Mouse (Mus musculus) granulocyte monocyte progenitor cell, adult 5-6 weeks (primary cell): ENCODE results near the gene Vsig10. TPM values are rescaled to one million over a fixed set of nuclear protein-coding genes. Genes with fewer than 3 reads are reported as not detected.
A peak's percentile ranks its signal among the peaks of the same experiment; 100 is the strongest.

Experiments used
- ATAC-seq: replicated peaks from 2 replicates; pipeline ENCODE4 v1.8.0; 2016; ENCODE audit warnings: mild to moderate bottlenecking, moderate TSS enrichment, inconsistent platforms; ENCODE audit not compliant: poor library complexity, severe bottlenecking
- total RNA-seq, 2 experiments: library from RNA; stranded (forward) in 1 of 2; stranded (reverse) in 1 of 2; fragments of 200-712, 200-1000 nt in 1 of 2; fragments of >200 nt in 1 of 2; fragmentation: Nextera tagmentation in 1 of 2; gene quantifications; 2 replicates each; pipeline ENCODE4 v1.2.3; 2014 to 2017

Vsig10 gene
- total RNA-seq, 2 experiments from 2014 or later: 0.92 to 1.5 TPM

DNA sequence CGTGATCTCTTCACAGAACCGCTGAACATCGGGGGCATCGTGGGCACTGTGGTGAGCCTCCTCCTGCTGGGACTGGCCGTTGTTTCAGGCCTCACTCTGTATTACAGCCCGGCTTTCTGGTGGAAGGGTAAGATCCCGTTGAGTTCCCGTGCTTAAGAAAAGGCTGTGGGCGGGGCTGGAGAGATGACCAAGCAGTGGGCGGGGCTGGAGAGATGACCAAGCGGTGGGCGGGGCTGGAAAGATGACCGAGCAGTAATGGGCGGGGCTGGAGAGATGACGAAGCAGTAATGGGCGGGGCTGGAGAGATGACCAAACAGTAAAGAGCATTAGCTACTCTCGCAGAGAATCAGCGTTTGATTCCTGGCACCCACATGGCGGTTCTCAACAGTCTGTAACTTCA is 29.4 kb downstream of the Vsig10 start:
- ATAC-seq: peak; percentile 68

DNA sequence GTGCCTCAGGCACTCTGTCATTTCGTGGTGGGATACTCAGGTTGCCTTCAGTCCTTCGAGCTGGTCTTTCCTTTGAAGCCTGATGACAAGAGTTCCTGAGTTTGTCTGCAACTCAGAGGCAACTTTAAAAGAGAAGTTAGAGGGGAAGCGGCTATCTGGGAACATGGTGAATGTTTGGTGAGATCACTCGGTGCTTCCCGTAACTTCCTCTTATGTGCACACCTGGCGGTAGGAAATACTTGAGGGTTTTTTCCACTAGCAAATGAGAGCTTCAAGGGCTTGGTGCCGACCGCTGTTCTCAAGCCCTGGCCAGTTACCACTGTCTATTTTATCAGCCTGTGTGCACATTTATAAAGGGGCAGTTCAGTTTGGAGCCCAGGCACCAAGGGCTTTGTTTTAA is 35.2 kb downstream of the Vsig10 start:
- ATAC-seq: peak; percentile 20

DNA sequence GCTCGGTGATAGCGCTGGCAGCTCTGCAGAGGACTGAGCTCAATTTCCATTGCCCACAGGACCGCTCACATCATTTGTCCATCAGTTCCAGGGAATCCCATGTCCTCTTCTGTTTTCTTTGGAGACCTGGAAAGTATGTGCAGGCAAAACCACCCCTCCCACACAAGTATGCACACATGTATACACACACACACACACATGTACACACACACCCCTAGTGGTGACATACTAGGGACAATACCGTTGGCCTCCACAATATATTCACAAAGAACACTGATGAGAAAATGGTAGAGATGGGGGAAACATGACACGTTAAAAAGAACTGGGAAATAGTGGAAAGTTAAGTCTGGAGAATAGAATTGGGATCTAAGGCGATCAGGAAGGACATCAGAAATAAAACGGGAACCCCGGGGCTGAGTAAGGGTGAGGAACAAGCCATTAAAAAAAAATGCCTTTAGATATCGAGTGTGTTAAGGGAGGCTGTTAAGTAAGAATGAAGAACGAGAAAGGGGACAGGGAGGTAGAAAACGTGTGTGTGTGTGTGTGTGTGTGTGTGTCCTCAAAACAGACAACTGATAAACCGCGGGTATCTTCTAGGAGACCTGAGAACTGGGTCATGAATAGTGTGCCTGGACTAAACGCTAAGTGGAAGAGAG is 36.9 kb downstream of the Vsig10 start:
- ATAC-seq: no peak

DNA sequence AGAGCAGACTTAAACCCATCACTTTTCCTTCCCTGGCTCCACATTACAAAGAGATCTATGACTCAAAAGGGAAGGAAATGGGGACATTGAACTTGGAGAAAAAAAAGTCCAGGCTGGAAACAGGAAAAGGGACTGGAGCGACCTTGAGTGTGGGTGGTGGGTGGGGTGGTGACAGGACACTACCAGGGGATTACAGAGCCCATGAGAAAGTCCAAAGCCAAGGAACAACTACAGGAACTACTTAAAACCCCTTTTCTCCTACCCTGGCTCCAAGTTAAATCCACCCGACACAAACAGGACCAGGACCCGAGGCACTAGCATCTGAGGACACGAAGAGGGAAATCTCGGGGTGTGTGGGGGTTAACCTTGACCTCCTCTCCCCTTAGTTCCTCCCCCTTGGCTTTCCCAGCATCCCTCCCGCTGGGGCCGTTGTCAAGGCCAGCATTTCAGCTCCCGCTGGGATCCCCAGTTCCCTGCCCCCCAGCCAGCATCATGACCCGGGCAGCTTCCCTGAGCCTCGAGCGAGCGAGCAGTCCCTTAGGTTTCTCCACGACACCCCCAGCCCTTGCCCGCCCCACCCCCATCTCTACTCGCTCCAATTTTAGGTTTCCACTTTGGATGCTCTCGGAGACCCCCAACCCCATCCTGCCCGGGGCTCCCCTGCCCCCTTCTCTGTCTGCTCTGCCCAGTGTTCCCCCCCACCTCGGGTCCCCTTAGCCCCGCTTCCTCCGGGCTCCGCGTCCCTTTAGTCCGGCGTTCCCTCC is 37.7 kb downstream of the Vsig10 start:
- no peak for ATAC-seq

DNA sequence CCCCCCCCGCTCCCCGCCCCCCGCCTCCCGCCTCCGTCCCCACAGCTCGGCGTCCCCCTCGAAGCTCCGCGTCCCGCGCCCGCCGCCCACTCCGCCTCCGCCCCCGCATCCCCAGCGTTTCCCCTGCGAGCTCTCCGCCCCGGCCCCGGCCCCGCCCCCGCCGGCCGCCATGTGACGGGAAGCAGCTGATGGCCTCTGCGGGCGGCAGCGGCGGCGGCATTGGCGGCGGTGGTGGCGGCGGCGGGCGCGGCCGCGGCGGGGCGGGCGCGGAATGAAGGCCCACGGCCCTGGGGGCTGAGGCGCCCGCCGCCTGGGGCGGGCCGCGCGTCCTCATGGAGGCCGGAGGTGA is 38.2 kb downstream of the Vsig10 start, which contains the start of gene Wsb2:
Gene Wsb2 (plus strand): TSS at position 176 of the 349 bp plus-strand sequence.
- peak; percentile 36 for ATAC-seq

DNA sequence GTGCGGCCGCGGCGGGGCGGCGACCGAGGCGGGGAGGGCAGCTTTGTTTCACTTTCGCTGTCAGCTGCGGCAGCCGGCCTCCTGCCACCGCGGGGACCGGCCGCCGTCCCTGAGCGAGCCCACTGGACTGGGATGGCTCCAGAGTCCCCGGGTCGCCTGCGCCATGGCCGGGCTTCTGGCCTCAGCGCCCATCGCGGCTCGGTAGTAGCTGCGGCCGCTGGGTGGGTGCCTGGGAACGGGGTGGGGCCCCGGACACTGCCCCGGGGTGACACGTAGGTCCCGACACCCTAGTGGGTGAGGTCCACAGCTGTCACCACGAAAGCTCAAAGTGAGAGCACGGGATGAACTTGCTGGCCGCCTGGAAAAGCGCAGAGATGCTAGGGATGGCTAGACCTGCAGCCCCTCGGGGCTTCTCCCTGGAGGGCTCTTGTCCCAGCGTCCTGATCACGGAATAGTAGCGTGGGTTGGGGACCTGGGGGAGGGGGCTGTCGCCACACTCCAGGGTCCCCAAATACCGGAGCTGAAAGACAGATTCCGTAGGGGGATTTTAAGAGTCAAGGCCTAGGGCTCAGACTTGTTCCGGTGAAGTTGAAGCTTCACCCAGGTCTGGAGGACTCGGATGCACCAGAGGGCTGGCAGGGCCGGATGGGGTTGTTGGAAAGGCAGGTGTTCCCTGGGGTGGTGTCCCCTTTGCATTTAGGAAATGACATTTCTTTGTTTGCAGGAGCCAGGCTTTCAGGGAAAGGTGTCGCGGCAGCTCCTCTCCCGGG is 38.8 kb downstream of the Vsig10 start:
- peak; percentile 35 for ATAC-seq

DNA sequence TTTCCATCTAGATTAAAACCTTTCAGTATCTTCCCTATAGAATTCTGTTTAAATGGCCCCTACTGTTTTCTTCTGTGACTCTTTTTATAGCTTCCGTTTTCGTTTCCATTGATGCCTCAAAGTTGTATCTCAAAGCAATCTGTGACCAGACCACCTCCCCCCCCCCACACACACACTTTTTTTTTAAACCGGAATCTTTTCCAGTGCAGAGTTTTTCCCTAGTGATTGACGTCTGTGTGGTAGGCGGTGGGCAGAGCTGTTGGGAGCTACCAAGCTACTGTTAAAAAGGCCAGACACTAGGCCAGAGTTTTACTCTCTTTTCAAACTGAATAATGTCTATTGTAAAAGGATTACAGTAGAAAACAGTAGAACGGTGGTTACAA is 39.4 kb downstream of the Vsig10 start:
- no peak for ATAC-seq

DNA sequence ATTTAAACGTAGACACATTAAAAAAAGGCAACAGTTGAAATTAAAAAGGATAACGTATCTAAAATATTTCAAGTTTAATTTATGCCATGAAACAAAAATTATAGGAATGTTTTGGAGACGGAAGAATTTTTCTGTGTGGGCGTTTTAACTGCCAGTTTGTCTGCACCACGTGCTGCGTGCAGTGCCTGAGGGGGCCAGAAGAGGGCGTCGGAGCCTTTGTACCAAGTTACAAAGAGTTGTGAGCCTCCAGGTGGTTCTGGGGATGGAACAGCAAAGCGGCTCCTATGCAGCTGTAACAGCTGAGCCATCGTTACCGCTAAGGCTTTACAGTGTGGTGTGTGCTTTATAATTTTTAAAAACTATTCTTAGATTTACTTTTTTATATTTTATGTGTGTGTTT is 39.8 kb downstream of the Vsig10 start:
- 0 out of 2 replicates have a peak, but pooled peaks have one; percentile 16 for ATAC-seq

DNA sequence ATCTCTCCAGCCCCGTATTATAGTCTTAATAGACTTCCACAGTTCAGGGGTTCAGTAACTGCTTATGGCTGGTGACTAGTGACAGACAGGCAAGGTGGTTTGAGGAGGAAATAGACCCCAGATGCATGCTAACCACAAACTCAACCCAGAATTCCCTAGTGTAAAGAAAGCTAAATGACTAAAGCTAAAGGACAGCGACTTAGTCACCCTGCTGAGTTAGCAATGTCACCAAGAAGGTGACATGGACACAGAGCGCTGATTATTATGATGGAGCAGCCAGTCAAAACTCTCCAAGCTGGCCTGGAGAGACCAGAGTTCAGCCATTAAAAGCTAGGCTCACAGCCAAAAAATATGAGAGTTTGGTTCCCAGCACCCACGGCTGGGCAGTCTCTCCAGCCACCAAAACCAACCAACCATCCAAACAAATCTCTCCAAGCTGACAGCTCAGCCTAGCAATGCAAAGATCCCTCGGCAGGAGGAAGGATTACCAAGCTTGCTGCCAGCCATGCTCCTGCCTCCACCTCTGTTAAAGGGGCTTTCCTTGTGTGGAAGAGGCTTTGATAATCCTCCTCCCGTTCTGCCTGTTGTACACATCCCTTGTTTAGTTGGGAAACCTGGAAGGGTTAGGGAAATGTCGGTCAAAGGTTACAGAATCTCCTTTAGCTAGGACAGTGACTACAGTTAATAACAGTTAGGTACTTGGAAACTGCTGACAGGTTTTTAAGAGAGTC is 40.8 kb downstream of the Vsig10 start:
- ATAC-seq: peak; percentile 16

DNA sequence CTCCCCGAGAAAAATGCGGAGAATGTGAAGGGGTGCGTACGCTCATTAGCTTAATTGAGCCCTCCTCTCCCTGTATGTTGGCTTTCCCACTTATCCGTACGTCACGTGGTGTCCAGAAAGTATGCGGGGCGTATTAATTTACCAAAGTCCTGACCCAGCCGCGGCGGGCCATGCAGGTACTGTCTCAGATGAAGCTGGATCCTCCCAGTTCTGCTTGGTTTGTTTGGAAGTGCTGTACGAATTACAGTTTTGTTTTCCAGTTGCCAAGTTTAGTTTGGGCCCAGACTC is 41.3 kb downstream of the Vsig10 start:
- no peak for ATAC-seq

DNA sequence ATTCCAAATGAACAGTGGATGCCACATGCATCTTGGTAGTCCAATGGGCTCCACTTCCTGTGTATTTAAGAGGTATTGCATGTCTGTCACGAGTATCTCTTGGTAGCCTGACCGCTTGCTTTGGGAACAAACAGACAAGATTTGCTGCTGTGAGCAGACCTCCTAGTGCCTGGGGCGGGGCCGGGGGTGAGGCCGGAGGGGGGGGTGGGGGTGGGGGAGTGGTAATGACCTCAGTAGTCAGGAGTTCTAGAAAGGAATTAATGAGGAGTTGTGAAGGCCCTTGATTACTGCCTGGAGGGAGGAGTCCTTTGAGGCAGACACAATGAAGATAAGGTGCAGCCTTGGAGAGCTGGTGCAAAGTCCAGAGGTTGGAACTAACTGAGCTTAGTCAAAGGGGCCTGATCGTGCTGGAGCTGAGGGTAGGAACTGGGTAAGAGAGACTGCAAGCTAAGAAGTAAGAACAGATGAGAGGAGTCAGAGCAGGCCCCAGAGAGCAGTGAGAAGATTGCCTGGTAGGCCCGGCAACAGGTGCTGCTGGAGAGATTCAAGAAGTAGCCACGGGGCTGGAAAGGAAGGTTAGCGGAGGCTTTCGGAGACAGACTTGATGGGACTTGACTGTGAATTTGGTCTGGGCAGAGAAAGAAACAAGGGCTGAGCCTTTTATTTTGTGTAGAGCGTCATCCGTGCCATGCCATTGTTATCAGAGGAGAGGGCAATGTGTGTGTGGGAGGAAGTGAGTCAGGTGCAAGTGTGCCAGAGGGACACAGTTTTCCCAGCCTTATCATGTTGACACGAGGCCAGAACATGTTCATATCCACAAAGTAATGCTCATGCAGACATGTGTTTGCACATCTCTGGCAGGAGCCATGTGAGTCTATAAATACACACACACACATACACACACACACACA is 42.0 kb downstream of the Vsig10 start:
- no peak for ATAC-seq

DNA sequence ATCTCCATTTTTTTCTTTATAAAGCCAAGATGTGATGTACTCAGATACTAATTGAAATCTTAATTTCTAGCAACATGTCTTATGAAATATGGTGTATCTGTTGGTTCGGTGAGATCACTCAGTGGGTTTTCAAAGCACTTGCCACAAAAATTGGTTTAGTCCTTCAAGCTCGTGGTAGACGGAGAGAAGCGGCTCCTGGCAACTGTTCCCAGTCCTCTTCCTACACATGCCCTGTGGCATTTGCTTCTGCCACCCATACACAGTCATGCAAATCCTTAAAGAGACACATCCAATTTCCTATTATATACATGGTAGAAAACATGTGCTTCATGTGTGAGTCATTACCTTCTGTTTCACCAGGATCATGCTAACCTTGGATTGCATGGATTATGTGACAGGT is 42.7 kb downstream of the Vsig10 start:
- no peak for ATAC-seq

DNA sequence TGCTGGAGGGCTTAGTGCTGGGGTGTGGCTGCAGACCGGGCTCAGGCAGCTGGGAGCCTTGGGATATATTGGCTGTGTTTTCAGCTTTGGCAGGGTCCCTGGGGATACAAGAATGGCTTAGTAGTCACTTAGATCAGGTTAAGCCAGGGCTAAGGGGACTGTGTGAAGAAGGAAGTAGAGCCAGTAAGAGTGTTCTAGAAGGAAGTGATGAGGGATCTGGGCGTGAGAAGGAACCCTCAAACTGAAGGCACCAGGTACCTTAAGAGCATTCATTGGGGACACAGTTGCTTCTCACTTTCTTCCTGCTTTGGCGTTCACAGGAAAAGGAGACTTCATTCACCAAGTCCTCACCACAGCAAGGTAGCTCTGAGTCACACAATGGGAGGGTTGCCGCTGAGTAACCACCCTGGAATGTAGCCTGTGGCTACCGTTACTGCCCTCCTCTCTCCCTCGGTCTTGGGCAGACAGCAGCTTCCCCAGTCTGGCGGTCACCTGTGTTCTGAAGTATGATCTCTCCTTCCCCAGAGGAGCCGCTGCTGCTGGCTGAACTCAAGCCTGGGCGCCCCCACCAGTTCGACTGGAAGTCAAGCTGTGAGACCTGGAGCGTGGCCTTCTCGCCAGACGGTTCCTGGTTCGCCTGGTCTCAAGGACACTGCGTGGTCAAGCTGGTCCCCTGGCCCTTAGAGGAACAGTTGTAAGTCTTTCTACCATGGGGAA is 44.3 kb downstream of the Vsig10 start:
- ATAC-seq: peak; percentile 69

DNA sequence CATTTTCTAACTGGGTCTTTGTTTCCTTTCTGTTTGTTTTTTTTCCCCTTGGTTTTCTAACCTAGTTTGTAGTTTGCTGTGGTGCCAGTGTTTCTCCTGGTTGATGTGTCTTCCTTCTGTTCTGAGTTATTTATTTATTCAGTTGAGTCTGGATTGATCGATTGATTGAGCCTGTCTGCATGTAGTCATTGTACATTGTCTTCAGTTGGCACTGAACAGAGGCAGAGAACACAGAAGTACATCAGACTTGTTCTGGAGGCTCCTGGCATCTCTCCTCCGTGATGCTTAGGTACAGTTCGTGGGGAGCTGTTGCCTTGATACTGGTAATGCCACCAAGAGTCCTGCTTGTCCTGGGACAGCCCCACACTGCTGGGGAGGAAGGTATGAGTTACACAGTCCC is 45.9 kb downstream of the Vsig10 start:
- no peak for ATAC-seq

DNA sequence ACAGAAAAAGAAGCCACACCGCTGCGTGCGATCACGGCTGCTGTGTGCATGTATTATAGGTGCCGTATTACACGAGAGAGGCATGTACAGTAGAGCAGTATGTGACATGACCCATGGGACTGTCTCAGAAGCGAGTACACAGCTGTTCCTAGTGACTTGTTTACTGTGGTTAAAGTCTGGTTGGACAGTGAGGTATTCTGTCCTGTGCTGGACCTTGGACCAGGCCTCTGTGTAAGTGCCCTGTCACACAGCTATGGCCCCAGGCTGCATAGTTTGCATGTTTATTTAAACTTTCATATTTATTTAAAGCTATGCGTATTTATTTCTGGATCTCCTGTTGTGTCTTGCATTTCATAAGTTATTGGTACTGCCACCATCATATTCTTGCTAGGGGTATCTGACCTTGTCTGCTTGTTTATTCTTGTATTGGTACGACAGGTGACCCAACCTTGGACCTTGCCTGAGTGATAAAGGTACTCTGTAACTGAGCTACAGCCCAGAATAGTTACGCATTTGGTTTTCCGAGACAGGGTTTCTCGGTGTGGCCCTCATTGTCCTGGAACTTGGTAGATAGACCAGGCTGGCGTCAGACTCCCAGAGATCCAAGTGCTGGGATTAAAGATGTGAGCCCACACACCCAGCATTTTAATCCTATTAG is 47.1 kb downstream of the Vsig10 start:
- no peak for ATAC-seq

DNA sequence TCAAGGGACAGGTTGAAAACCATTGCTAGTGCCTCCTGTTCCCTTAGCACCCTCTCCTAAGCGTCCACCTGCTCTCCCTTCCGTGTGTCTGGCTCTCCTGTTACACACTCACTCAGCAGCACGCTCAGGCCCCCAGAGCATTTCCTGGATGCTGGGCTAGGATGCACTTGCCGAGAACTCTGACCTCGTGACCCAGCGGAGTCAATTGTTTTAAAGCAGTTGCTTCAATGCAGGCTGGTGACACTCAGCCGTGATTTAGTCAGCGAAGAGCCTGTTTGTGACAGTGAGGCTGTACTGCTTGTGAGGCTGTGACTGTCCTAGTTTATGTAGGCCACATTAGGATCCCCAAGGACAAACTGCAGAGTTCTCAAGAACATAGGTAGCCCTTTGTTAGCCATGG is 48.3 kb downstream of the Vsig10 start:
- no peak for ATAC-seq

DNA sequence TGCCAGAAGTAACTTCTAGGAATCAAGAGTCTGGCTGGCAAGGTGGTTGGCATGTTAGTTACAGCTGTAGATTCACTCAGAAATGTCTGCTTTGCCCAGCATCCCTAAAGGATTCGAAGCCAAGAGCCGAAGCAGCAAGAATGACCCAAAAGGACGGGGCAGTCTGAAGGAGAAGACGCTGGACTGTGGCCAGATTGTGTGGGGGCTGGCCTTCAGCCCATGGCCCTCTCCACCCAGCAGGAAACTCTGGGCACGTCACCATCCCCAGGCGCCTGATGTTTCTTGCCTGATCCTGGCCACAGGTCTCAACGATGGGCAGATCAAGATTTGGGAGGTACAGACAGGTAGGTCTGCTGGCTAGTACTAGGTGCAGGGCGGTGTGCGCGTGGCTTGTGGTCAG is 51.7 kb downstream of the Vsig10 start:
- ATAC-seq: no peak

DNA sequence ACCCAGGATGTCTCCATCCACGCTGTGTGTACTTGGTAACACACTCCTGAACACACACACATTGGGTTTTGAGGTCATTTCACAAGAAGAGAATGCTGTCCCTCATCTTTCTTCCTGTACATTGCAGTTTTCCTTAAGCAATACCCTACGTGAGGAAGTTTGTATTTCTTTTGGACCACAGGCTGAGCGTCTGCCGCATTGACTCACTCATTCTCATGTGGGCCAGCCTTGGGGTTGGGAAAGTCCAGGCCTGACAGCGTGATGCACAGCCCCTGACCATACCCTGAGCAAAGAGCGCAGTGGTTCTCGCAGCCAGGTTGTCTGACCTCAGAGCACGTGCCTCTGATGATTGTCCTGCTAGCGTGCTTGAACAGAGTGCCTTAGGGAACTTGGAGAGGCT is 54.5 kb downstream of the Vsig10 start:
- ATAC-seq: peak; percentile 68
